Mouse (Mus musculus) stomach, embryonic 16.5 days (tissue): ENCODE results near the gene Zdhhc1. TPM values are rescaled to one million over a fixed set of nuclear protein-coding genes. Genes with fewer than 3 reads are reported as not detected.
A peak's percentile ranks its signal among the peaks of the same experiment; 100 is the strongest.

Experiments used
- ATAC-seq: fragments of 200-750 bp; cut with Nextera tagmentation; 2 replicates; pipeline ENCODE4 v1.8.0; 2017; ENCODE audit warnings: moderate number of reproducible peaks, moderate TSS enrichment; ENCODE audit not compliant: insufficient read depth, low FRiP score
- H3K27ac ChIP-seq: fragments of 300-500 bp; sonication (generic); 2 replicates; pipeline ENCODE4 v1.5.1; 2014; ENCODE audit warnings: low read length
- H3K27me3 ChIP-seq: fragments of 300-500 bp; sonication (generic); 2 replicates; pipeline ENCODE4 v1.6.1; 2014; ENCODE audit warnings: low read length, control low read depth, mixed read lengths; ENCODE audit not compliant: control insufficient read depth, insufficient read depth
- H3K36me3 ChIP-seq: fragments of 300-500 bp; sonication (generic); 2 replicates; pipeline ENCODE4 v1.6.1; 2014; ENCODE audit warnings: low read length; ENCODE audit not compliant: control insufficient read depth, insufficient read depth
- H3K4me1 ChIP-seq: fragments of 300-500 bp; sonication (generic); 2 replicates; pipeline ENCODE4 v1.6.1; 2014; ENCODE audit warnings: low read length, control low read depth, mixed read lengths; ENCODE audit not compliant: control insufficient read depth, insufficient read depth
- H3K4me2 ChIP-seq: fragments of 300-500 bp; sonication (generic); 2 replicates; pipeline ENCODE4 v1.6.1; 2014; ENCODE audit warnings: low read depth, low read length, mixed read lengths
- H3K4me3 ChIP-seq: fragments of 300-500 bp; sonication (generic); replicated peaks from 2 replicates; pipeline ENCODE4 v1.5.1; 2014; ENCODE audit warnings: mild to moderate bottlenecking, low read length
- H3K9ac ChIP-seq: fragments of 300-500 bp; sonication (generic); 2 replicates; pipeline ENCODE4 v1.6.1; 2014; ENCODE audit warnings: low read length
- H3K9me3 ChIP-seq: fragments of 300-500 bp; sonication (generic); replicated peaks from 2 replicates; pipeline ENCODE4 v1.6.1; 2016; ENCODE audit warnings: low read length, control low read depth; ENCODE audit not compliant: control insufficient read depth
- WGBS: fragments of 180-500 bp; shearing (Covaris S2); extraction: QIAGEN DNeasy Blood & Tissue Kit; methylation state at CpG from one replicate; pipeline ENCODE4 v1.1.7; 2014; 5-methylcytosine and 5-hydroxymethylcytosine counted together
- polyA plus RNA-seq: library from polyadenylated mRNA; unstranded; fragments of >200 nt; fragmentation: Nextera tagmentation; extraction: Ambion mirVana; gene quantifications from 2 replicates; pipeline ENCODE4 v1.2.1, GENCODE M21; 2015

Zdhhc1 gene
- polyA plus RNA-seq, 1 experiment from 2014 or later, result 33.8 TPM

- Histone ChIP-seq H3K4me3 (no peak overlapping the region), H3K36me3 (no peaks in the 10 kb centered on the region), H3K9ac (no peak overlapping the region), H3K27me3 (no peaks in the 10 kb centered on the region; the same call in 1 of the 2 replicates), H3K9me3 (no peaks in the 10 kb centered on the region), H3K27ac (no peak overlapping the region), H3K4me2 (no peak overlapping the region), H3K4me1 (peaks cover 26% of the 10 kb centered on the region)
- WGBS, result 11% methylated on average over 3 of the region's 3 CpGs
- ATAC-seq, result no peak
Observed at GRCm38 (mm10) chr8:105521061-105521460, 24.4 kb upstream of the Zdhhc1 start.

DNA sequence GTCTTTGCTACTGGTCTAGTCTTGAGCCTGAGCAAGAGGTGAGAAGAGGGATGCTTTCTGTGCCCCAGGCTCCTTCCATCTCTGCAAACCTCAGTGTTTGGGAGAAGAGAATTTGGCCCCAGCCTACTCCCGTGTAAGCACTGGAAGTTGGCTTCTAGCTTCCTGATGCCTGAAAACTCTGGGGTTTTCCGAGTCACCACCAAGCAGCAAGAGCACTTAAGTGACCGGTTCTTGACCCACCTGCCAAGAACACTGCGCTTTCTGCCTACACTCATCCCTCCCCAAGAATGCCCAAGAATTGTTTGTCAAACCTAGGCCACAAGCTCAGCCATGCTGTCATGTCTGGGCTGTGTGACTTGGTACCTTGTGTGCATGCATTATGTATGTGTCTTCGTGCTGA lies 23.8 kb upstream of the Zdhhc1 start:
- Histone ChIP-seq H3K9me3 (no peaks in the 10 kb centered on the region), H3K27me3 (no peaks in the 10 kb centered on the region; the same call in 1 of the 2 replicates), H3K36me3 (no peaks in the 10 kb centered on the region), H3K4me1 (peaks cover 31% of the 10 kb centered on the region), H3K4me2 (no peak overlapping the region), H3K9ac (no peak overlapping the region), H3K4me3 (no peak overlapping the region), H3K27ac (no peak overlapping the region)
- no peak for ATAC-seq
- 44% methylated on average over 5 of the region's 5 CpGs for WGBS

DNA sequence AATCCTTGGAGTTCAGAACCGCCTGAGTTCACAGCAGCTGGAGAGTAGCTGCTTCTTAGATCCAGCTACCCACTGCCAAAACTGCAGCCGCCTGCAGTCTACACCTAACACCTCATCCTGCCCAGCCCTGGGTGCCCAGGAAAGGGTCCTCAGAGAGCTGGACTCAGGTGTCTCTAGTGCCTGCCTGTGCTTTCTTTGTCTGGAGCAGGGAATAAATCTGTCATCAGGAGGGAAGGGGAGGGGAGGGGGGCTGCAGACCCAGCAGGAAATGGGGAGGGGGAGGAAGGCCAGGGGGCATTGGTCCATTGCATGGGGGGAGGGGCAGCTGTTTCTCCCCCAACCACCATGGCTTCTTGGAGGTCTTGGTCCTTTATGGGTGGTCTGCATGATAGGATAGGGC lies 22.9 kb upstream of the Zdhhc1 start:
- WGBS, result 12% methylated on average over 2 of the region's 2 CpGs
- no peak overlapping the region for H3K9ac ChIP-seq

GRCm38 (mm10) chr8:105518436-105519313 lies 22.0 kb upstream of the Zdhhc1 start, which contains the start of gene Hsd11b2:
TSS of gene Hsd11b2 (plus strand) at chr8:105518755.
- H3K4me1 ChIP-seq, result peaks cover 31% of the 10 kb centered on the region
- ATAC-seq, result peak; percentile 34
- H3K36me3 ChIP-seq, result no peaks in the 10 kb centered on the region
- under 1% methylated on average over 68 of the region's 68 CpGs for WGBS
- H3K4me2 ChIP-seq, result peak within 1 kb of the TSS; percentile 99
- no peak within 1 kb of the TSS for H3K27ac ChIP-seq
- H3K4me3 ChIP-seq, result peak within 1 kb of the TSS; percentile 53
- H3K9me3 ChIP-seq, result no peaks in the 10 kb centered on the region
- no peaks in the 10 kb centered on the region; the same call in 1 of the 2 replicates for H3K27me3 ChIP-seq
- peak within 1 kb of the TSS; percentile 60 for H3K9ac ChIP-seq

More for the DNA sequence above, 22.9 kb upstream of the Zdhhc1 start:
- no peak overlapping the region for H3K27ac ChIP-seq
- peaks cover 31% of the 10 kb centered on the region for H3K4me1 ChIP-seq
- no peaks in the 10 kb centered on the region for H3K9me3 ChIP-seq
- ATAC-seq, result no peak
- H3K27me3 ChIP-seq, result no peaks in the 10 kb centered on the region; the same call in 1 of the 2 replicates
- peak overlapping the region; percentile 99; the same call in 1 of the 2 replicates for H3K4me2 ChIP-seq
- H3K36me3 ChIP-seq, result no peaks in the 10 kb centered on the region
- peak overlapping the region; percentile 53 for H3K4me3 ChIP-seq

- no peak for ATAC-seq
- H3K9me3 ChIP-seq, result no peaks in the 10 kb centered on the region
- 32% methylated on average over 8 of the region's 8 CpGs for WGBS
- H3K9ac ChIP-seq, result no peak overlapping the region
- no peak overlapping the region for H3K27ac ChIP-seq
- no peaks in the 10 kb centered on the region; the same call in 1 of the 2 replicates for H3K27me3 ChIP-seq
- no peak overlapping the region for H3K4me3 ChIP-seq
- peaks cover 25% of the 10 kb centered on the region for H3K4me1 ChIP-seq
- H3K4me2 ChIP-seq, result no peak overlapping the region
- H3K36me3 ChIP-seq, result no peaks in the 10 kb centered on the region
Observed at GRCm38 (mm10) chr8:105517346-105517745, 20.6 kb upstream of the Zdhhc1 start.

GRCm38 (mm10) chr8:105516018-105516645 lies 19.4 kb upstream of the Zdhhc1 start:
- Histone ChIP-seq H3K4me3 (no peak overlapping the region), H3K27ac (no peak overlapping the region), H3K4me2 (peak overlapping the region; percentile 36), H3K9me3 (no peaks in the 10 kb centered on the region), H3K4me1 (peaks cover 25% of the 10 kb centered on the region), H3K27me3 (no peaks in the 10 kb centered on the region; the same call in 1 of the 2 replicates), H3K9ac (peak overlapping the region; percentile 26; the same call in 1 of the 2 replicates), H3K36me3 (no peaks in the 10 kb centered on the region)
- WGBS, result 14% methylated on average over 12 of the region's 12 CpGs
- ATAC-seq, result peak; percentile 27; the same call in 1 of the 2 replicates

- Histone ChIP-seq H3K36me3 (no peaks in the 10 kb centered on the region), H3K4me2 (no peak overlapping the region), H3K4me3 (no peak overlapping the region), H3K4me1 (peaks cover 29% of the 10 kb centered on the region), H3K9me3 (no peaks in the 10 kb centered on the region), H3K9ac (no peak overlapping the region), H3K27me3 (no peaks in the 10 kb centered on the region; the same call in 1 of the 2 replicates), H3K27ac (no peak overlapping the region)
- no peak for ATAC-seq
- 71% methylated on average over 5 of the region's 5 CpGs for WGBS
Observed at GRCm38 (mm10) chr8:105514656-105515055, 18.0 kb upstream of the Zdhhc1 start.

DNA sequence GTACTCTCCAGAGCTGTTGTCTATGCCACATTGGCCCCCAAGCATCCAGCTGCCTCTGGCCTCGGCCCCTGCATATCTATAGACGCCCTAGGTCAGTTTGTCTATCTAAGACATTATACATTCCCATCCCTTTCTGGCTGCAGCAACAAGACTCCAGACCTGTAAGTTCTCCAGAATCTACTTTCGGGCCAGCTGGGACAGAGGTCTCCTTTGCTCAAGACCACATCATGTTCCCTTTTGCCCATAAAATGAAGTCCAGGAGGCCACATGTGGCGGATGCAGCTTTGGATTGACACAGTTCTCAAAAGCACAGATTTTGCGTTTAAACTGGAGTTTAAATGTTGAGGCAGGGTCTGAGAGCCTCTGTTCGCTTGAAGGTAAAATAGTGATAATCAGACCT lies 17.5 kb upstream of the Zdhhc1 start:
- H3K4me1 ChIP-seq, result peaks cover 29% of the 10 kb centered on the region
- 89% methylated on average over 6 of the region's 6 CpGs for WGBS

More for the DNA sequence above, 17.5 kb upstream of the Zdhhc1 start:
- ATAC-seq, result no peak
- H3K9me3 ChIP-seq, result no peaks in the 10 kb centered on the region
- no peak overlapping the region for H3K9ac ChIP-seq
- H3K27me3 ChIP-seq, result no peaks in the 10 kb centered on the region; the same call in 1 of the 2 replicates
- H3K4me3 ChIP-seq, result no peak overlapping the region
- H3K36me3 ChIP-seq, result no peaks in the 10 kb centered on the region
- no peak overlapping the region for H3K27ac ChIP-seq
- H3K4me2 ChIP-seq, result no peak overlapping the region
